Mouse (Mus musculus) adrenal gland, adult 2 months (tissue): ENCODE results near the gene Ikbke. TPM values are rescaled to one million over a fixed set of nuclear protein-coding genes. Genes with fewer than 3 reads are reported as not detected.
"Not testable (repeated sequence)": the region's sequence is repeated elsewhere in the genome, so short reads cannot be mapped to it uniquely, and the experiment has no call there.

Experiments
- DNase-seq: peaks from one replicate; pipeline ENCODE4 v3.0.0; 2021
- long read RNA-seq: library from polyadenylated mRNA; stranded (forward); transcript quantifications from one replicate; pipeline ENCODE4 v2.0.0, GENCODE M21; 2021
- polyA plus RNA-seq: library from polyadenylated mRNA; depleted of rRNA; stranded (reverse); fragments of >200 nt; gene quantifications from 2 replicates; pipeline ENCODE4 v1.2.3, GENCODE M21; 2012; rRNA removed
- total RNA-seq, 2 experiments: library from RNA; stranded (reverse); gene quantifications; 2 replicates each; pipeline ENCODE4 v1.2.3; 2021

The Ikbke gene
- total RNA-seq (10 to 100 TPM; 10.7 to 14.1 TPM), polyA plus RNA-seq (11.1 and 15.2 TPM in 2 replicates)
- long read RNA-seq, partial matches to known transcripts = 1 of 11 reads
- long read RNA-seq, other reads (novel, unspliced or antisense) = 6 of 11 reads

DNA sequence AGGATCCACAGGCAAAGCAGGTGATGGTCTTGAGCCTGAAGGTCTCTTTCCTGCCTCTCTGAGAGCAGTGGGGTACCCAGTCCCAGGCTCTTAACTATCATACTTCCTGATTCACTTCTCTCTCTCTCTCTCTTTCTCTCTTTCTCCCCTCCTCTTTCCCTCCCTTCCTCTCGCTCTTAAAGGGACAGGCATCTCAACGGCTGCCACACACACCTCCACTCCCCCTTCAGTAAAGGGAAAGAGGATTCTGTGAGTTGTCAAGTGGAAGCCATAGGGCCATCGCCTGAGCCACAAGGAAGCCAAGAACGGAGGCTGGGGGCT, at the start of gene Ikbke:
Ikbke (minus strand) TSS at position 151 of the 321 bp plus-strand sequence.
- DNase-seq = no peak

DNA sequence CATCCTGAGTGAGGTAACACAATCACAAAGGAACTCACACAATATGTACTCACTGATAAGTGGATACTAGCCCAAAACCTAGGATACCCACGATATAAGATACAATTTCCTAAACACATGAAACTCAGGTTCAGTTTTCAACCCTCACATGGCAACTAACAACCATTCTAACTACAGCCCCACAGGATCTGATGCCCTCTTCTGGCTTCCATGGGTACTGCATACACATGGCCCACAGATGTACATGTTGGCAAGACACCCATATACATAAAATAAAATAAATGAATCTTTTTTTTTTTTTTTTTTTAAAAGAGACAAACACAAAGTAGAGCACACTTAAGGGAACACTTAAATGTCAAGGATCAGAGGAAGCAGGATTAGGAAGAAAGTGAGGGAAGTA, 49.7 kb upstream of the Ikbke start:
- DNase-seq = not testable (repeated sequence)

DNA sequence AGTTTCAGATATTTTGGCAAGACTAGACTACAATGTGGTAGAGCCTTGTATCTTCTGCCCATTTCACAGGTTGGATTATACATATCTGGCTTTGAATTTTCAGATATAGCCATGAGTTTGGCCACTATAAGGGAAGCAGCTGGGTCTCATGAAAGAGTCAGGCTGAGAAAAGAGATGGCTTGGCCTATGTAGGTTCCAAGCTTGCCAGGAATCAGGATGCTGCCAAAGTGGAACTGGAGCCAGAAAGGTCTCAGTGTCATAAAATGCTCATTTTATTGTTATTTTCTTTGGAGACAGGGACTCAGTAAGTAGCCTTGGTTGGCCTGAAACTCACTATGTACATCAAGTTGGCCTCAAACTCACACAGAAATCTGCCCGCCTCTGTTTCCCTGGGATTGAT, 47.8 kb upstream of the Ikbke start:
- no peak for DNase-seq

DNA sequence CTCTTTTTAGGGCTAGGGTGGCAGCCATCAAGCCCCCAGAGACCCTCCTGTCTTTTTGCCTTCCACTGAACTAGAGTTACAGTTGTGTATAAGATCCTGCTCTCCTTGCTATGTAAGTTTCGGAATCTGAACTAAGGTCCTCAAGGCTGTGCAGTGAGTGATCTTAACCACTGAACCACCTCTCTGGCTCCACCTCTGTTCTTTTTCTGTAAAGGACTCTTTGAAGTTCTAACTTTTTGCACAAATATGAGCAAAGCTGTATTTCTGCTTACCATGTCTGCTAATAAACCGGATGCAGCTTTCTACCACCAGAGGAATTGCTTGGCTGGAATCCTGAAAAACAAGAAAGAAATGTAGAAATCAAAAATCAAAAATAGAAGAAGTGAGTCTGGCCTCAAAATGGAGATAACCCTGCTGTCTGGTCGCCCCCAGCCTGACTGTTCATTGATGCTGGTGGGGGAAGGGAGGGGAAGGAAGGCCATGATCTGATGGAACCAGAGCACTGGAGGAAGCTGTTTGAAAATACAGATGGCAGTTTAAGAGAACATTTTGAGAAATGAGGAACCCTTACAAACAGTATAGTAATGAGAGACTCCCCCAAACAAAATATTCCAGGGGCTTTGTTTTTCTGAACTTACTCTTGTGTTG, 45.5 kb upstream of the Ikbke start:
- DNase-seq = no peak

DNA sequence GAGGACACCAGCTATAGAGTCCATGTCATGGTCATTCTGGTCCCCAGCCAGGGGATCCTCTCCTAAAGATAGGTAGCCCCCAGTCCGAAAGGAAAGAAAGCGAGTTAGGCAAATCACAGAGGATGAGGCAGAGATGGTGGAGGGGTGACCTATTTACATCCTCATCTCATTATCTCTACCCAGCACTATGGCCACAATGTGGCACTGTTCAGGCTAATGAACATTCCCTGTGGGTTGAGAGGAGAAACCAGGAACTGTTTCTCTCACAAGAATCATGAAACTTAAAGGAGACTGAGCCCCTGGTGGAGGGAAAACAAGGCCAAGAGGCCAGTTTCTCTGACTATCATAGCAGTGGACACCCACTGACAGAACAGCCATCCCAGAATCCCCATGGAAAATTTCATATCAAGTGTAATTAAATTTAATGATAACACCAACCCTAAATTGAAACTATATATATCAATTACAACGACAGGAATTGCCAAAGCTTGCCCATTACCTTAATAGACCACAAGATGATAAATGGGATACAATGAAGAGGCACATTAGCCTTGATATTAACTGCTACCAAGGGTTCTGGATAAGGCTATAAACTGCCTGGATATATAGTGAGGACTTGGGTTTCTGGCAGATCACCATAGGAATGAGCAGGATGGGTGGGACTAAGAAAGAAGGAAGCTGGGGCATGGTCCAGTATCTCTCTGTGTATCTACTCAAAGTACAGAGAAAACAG, 40.4 kb upstream of the Ikbke start:
- DNase-seq = no peak

DNA sequence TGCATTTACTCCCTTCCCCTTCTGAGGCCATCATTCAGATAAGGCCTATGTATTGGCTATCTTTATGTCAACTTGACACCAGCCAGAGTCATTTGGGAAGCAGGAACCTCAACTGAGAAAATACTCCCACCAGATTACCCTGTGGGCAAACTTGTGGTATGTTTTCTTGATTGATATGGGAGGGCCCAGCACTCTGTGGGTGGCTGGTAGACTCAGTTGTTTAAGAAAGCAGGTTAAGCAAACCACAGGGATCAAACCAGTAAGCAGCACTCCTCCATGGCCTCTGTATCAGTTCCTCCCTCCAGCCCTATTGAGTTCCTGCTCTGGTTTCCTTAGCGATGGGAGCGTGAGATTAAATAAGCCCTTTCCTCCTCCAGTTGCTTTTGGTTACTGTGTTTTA, 39.0 kb upstream of the Ikbke start:
- no peak for DNase-seq

DNA sequence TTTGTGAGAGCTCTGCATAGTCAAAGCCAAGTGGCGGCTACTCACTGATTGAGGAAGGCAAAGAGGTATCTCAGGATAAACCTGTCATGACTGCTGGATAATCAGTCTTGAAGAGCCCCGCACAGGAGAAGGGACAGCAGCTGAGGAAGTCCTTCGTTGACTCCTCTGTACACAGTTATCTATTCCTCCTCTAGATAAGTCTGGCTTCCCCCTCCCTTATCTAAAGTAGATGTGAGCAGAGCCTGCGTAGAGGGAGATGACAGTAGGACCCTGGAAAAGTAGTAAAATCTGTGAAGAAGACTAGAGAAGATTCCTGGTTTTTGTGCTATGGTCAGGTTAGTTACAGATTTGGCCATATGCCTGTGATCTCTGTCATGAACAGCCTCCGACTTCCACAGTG, 38.2 kb upstream of the Ikbke start:
- DNase-seq = no peak

DNA sequence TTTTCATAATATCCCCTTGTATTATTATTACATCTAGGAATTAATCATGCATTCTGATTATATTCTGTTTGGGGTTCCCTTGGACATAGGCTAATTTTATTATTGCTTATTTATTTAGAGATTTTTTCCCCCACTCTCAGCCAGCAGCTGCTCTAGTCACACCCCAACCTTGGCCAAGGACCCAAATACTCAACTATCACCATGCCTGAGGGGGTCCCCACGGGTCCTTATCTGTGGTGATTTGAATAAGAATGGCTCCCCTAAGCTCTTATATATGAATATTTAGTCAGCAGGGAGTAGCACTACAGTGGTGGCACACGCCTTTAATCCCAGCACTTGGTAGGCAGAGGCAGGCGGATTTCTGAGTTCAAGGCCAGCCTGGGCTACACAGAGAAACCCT, 31.9 kb upstream of the Ikbke start:
- no peak for DNase-seq

DNA sequence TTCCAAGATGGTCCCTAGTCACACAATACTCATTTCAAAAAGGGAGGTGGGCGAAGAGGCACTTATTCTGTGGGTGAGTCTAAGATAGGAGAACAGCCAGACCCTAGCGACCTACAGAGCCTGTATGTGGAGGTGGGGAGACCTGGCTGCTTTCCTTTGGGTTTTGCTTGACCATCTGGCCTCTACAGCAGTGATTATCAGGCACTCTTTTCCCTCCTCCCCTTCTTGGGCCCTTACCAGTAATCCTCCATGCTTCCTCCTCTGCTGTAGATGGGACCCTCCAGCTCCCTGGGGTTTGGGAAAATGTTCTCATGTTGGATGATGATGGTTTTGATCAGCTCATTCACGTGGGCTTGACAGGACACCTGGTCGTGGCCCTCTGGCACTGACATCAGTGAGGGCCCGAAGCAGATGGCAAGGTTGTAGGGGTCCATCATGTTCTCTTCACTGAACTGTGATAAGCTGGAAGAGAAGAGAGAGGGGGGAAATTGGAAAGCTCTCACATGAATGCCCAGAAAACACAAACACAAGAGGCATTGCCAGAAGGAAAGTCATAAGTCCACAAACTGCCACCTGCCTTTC, 30.9 kb upstream of the Ikbke start:
- no peak for DNase-seq

DNA sequence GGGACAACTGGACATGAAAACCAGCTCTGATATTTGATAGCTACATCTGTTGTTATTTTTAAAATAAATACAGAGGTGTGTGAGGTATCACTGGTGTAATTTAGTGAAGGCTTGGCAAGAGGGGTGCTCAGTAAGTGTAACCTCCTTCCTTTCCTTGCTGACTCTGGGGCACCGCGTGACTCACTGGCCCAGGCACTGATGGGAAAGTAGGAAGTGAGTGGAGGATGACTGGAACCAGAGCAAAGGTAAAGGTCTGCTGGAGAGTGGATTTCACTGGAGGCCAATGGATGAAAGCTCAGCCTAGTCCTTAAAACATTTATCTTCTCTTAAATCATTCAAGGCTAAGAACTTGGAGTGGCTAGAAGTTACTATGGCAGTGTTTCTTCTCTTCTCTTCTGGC, 21.3 kb upstream of the Ikbke start:
- DNase-seq = no peak

DNA sequence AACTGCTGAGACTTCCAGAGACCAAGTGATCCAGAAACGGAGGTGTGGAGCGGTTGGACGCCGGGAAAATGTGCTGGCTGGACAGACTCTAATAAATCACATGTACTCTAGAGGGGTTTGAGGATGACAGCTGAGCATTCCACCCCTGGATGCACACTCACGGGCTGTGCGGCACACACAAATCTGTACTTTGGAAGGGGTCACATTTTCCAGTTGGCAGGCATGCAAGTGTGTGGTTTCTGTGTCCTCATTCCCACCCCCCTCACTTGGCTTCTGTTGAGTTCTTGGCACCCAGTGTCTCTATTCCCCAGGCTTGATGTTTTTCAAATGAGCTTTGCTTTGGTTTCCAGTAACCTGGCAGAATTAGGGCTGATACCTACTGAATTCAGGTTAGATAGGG, 20.4 kb upstream of the Ikbke start:
- DNase-seq = no peak

DNA sequence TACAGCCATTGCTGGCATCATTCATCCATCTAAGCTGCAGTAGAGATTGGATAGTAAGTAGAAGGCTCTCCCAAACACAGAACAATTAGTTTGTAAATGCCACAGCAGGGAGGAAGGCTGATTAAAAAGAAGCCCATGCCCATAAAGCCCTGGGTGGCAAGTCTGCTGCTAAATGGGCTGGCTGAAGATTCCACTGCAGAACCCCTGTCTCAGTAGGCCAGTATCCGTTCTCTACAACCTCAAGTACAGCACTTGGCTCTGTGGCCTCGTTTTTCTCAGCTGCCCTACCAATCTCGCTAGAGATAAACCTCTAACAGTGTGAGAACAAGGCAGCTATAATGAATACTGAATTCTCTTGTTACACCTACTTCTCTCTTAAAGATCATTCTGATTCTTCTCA, 19.8 kb upstream of the Ikbke start:
- no peak for DNase-seq

DNA sequence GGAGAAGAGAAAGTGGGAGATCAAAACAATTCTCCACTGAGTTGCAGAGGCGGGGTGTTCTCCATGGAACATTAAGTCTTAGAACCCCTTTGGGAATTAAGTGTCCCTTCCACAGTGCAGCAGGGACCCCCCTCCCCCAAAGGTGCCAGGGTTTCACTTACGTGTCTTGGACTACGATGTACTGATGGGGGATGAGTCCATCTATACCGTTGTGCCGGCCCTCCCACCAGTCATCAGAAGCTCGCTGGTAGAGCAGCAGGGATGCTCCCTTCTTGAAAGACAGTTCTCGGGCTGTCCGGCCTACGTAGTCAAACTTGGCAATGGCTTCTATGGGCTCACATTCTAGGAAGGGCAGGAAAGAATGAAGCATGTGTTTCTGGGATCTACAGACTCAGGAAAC, 18.8 kb upstream of the Ikbke start:
- DNase-seq = no peak

DNA sequence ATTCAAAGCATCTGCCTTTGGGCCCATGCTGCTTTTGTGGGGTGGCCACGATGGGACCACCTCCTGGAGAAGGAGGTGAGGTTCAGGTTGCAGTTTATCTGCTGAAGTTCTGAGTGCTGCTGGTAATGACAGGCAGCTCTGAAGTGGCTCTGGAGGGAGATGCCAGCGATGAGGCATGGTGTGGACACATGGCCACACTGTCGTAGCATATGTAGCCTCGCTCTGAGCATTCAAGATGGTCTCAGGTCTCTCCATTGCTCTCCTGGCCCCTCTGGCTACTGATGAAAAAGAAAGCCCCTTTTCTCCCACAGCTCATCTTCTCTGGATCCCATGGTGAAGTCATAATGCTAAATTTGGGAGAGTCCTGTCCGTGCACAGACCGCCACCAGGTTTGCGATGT, 17.3 kb upstream of the Ikbke start:
- no peak for DNase-seq

DNA sequence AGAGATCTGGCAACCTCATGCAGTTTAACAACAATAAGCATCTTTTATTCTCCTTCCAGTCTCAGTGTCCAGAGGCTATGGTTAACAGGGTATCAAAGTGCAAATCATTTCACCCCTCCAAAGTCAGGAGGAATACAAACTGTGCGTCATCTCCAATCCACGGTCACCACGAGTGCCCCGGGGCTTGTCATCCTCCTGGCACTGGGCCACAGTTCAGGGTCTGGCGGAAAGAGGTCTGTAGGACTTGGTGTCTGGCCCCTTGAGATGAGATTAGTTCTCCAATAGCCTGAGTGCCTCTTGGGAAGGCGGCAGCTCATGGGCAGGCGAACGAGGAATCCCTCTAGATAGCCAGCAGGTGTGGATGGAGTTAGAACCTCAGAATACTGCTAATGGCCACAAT, 15.8 kb upstream of the Ikbke start:
- no peak for DNase-seq

DNA sequence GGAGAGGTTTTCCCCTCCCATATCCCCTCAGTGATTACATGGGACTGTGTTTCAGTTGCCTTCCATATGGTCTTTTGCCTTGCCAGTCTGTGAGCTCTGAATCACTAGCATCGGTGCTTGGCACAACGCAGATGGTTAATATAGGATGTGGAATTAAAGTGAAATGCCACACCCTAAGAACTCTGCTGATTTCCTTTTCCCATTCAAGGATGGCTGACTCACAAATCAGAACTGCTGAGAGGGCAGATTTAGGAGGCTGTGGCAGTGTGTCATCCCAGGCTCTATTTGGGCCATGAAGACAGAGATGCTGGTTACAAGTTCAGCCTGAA, 14.5 kb upstream of the Ikbke start:
- no peak for DNase-seq

DNA sequence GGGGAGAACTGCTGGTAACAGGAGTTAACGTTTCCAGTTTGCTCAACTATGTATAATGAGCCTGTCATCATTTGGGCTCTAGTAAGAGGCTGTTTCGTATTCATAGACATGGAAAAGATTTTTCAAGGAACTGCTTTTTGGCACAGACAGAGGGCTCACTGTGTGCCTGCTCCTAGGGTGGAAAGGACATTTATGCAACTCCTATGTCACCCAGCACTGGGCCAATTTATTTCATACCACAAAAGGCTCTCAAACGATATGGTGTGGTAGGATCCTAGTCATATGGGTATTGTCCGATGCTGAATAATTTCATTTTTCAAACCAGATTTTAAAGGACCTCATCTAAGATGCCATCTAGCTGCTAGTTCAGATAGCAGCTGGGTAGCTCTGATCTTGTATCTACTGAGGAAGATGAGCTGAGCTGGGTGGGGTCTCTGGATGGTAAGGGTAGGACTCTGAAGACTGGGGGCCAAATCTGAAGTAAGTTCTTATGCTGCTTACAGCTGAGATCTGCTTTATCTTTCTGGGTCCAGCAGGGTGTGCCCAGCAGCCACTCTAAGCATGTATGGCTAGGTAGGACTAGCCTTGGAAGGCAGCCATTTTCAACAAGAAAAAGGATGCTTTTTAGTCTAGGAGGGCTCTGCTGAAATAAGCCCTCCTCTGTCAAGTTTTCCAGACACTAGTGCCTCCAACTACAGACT, 14.0 kb upstream of the Ikbke start:
- no peak for DNase-seq

DNA sequence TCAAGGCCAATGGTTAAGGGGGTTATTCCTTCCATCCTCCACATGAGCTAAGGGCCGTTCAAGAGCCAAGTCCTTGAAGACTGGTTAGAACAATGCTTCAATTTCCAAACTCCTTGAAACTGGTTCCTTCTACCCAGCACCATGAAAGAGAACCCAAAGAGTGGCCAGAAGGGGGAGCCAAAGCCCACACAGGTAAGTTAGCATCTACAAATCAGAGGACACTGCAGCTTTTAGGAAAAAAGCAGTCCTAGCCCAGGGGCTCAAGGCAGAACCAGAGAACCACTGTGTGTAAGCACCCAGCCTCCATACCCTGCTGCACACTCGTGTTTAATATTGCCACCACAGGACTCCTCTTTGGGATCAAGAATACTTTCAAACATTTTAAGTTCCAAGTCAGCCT, 11.2 kb upstream of the Ikbke start:
- peak; percentile 64 for DNase-seq

DNA sequence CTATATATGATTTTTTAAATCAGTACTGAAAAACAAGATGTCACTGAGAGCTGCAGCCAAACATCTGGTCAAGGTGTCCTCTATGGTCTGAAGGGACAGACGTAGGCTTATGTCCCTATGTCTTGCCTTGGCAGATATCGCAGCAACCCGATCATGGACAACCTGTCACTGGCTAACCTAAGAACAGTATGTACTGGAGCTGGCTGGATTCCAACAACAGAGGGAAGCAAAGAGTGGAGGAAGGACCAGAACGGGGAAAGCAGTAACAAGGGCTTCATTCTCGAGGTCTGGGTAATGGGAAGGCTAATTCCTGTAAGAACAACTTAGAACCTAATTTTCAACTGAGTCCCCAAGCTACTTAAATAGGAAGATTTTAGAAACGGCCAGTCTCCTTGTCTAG, 9.5 kb upstream of the Ikbke start:
- no peak for DNase-seq

DNA sequence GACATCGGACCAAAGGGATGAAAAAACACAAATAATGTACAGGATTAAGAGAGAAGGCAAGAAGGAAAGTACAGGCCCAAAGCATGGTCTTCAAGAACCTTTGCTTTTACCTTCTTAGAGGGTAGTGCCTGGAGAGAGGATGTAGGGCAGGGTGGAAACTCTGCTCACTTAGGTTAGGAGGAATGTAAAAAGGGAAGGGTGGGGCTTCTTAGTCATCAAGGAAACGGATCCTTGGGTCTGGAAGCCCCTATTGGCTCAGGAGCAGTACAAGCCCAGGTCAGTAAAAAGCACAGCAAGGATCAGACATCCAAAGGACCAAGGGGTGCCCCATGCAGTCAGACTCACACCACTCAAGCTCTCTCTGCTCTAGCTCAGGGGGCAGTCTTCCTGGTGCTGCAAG, 7.9 kb upstream of the Ikbke start:
- DNase-seq = no peak

DNA sequence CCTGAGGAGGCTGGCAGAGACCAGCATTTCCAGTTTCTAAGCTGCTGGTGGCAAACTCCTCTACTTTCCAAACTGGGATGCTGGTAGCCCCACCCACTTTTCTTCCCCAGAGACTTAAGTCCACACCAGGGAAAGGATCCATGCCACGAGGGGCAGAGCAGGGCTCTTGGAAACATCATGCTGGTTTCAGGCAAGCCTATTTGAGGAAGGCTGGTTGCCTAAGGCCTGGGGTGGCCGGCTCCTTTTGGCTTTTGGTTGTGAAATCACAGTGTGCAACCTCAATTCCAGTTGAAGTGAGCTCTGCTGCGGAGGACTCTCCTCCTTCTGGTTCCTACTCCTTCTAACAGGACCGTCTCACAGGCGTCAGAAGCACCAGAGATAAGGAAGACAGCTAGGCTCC, 7.4 kb upstream of the Ikbke start:
- no peak for DNase-seq

DNA sequence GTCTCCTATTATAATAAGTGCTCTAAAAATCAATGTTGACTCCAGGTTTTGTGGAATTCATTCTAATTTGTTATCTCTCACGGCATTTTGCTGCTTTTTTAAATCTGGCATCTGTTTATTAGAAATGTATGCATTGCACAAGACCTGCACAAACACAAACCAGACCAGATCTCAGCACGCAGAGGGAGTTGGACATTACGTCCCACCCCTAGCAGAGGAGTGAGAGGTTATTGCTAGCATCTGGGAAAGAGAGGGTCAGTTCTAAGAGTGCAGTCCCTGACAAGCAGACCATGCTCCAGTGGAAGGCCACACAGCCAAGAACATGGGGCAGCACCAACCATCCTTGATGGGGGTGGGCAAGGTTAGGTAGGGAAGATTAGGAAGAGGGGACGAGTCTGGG, 5.2 kb upstream of the Ikbke start:
- DNase-seq = no peak

DNA sequence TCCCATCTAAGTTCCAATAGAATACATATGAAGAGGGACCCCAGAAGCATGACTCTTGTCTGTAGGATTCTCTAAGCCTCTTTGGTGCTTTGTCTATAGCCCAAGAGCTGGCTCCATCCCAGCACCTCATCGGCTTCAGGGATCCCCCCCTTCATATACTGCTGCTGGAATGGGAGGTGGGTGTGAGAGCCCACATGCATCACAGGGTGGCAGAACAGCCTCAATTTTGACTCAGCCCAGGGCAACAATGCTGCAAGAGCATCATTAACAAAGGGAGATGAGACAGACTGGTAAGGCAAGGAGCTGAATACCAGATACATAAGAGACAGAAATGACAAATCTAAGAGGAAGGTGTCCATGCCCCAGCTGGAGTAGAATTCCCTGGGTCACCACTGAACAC, 4.8 kb upstream of the Ikbke start:
- no peak for DNase-seq
